Mouse (Mus musculus) v-Abl transformed pro-B cells (cell line): ENCODE results near the gene Kcnmb4.

Experiments
- in situ Hi-C, 2 experiments: fragments of 400-800 bp; cut with MboI; formaldehyde crosslinking; loops; one replicate each; pipeline ENCODE4 v1.15.1; 2025; ENCODE audit not compliant: unreplicated experiment in 2 of 2

Kcnmb4 gene

GRCm38 (mm10) chr10:116473759-116474549 lies at the start of gene Kcnmb4:
Gene Kcnmb4 (minus strand): TSS chr10:116473878.
- in situ Hi-C loops: loop anchor here (10.0 to 25.0 kb wide), 3 partner anchors 201 to 738 kb away; partner anchors contain the start of genes Yeats4 (in 2 of the 2) and Lrrc10 (in 1 of the 2)

DNA sequence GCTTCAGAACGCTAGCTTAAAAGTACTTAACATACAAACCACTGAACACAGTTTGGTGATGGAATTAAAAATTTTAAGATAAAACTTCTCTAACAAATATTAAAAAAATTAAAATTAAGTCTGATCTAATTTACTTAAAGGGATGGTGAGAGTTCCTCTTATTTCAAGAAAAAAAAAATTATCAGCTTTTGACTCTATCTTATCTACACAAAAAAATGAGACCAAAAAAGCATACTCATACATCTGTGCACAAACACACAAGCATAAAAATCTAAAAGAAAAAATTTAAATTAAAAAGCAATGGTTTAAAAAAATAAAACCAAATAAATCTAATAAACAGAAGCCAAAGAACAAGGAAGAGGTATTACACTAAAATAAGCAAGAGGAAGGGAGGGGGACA lies 45.9 kb upstream of the Kcnmb4 start:
- in situ Hi-C loops: no loop called here

DNA sequence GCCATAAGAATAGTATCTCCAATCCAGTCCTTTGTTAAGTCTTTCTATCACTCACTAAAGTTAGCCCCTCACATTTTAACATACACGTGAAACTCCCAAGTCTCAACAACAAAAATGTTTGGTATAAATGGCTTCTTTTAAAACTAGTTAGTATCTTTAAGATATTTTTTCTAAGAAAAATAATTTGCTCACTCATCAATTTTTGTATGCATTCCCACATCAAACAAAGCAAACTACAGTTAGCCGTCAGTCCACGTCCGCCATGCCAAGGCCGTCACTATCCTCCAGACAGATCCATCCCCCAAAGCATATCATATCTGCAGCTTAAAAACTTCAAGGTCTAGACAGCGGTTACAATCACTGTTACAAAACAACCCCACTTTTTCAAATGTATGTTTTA lies 41.9 kb upstream of the Kcnmb4 start:
- in situ Hi-C loops: no loop called here

DNA sequence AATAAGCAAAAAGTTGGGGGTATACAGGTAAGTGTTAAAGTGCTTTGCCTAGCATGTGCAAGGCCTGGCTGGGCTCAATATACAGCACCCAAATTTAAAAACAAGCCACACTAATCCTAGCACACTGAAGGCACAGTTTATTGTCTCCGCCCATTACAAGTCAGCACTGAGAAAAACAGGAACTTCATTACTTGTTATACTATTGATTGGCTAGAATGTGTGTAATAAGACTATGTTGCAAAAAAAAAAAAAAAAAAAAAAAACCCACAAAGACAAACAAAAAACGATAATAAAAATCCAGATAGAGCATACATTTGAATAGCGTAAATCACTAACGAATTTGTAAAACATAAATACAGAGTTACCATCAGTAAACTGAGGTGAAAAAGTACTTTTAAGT lies 41.5 kb upstream of the Kcnmb4 start:
- in situ Hi-C loops: no loop called here

- in situ Hi-C loops: loop anchor here in 1 of 2 experiments (5.0 kb wide), 1 partner anchor 36 kb away; no protein-coding TSS in a partner anchor
Observed at GRCm38 (mm10) chr10:116513254-116513635, 39.6 kb upstream of the Kcnmb4 start.

GRCm38 (mm10) chr10:116512521-116513253 lies 39.0 kb upstream of the Kcnmb4 start:
- in situ Hi-C loops: loop anchor here in 1 of 2 experiments (5.0 kb wide), 1 partner anchor 35 kb away; no protein-coding TSS in a partner anchor

GRCm38 (mm10) chr10:116505303-116506014 lies 31.8 kb upstream of the Kcnmb4 start:
- in situ Hi-C loops: no loop called here

DNA sequence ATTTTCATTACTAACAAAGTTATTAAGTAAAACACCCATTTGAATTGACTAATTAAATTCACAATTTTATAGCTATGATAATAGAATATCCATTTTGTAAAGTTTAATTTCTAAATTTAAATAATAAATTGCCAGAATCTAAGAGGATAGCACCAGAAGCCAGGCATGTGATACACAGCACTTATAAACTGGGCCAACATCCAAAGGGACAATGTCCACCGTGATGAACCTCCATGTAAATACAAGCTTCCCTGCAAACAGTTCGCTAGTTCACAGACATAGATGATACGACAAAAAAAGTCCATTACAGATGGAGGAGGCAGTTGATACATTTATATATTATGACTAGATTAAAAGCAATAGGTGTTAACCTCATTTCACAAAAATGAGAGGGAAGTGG lies 19.1 kb upstream of the Kcnmb4 start:
- in situ Hi-C loops: loop anchor here in 1 of 2 experiments (25.0 kb wide), 1 partner anchor 1105 kb away; the partner anchor contains the start of genes Thap2 and Zfc3h1

GRCm38 (mm10) chr10:116486895-116487747 lies 13.4 kb upstream of the Kcnmb4 start:
- in situ Hi-C loops: loop anchor here (5.0 to 25.0 kb wide), 2 partner anchors 90 to 1100 kb away; partner anchors contain the start of genes Thap2 (in 1 of the 2) and Zfc3h1 (in 1 of the 2)

DNA sequence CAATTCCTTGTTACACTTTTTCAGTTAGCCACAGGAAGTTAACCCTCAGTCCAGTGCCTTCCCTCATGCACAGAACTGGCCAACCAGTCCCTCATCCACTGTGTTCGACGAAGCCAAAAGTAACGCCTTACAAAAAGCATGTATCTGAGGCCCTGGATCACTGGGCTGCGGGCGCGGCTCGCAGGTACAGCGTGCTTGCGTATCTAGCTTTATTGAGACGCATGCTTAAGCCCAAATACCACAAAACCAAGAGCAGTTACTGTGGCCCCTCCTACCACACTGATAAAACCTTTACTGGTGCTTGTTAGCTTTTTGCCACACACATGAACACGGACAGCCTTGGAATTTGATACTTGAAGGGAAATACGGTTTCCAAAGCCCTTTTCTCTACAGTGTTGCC lies 8.2 kb upstream of the Kcnmb4 start:
- in situ Hi-C loops: loop anchor here in 1 of 2 experiments (25.0 kb wide), 1 partner anchor 1095 kb away; the partner anchor contains the start of genes Thap2 and Zfc3h1

GRCm38 (mm10) chr10:116480988-116481387 lies 7.3 kb upstream of the Kcnmb4 start:
- in situ Hi-C loops: loop anchor here in 1 of 2 experiments (25.0 kb wide), 1 partner anchor 1094 kb away; the partner anchor contains the start of genes Thap2 and Zfc3h1

GRCm38 (mm10) chr10:116476559-116476958 lies 2.9 kb upstream of the Kcnmb4 start:
- in situ Hi-C loops: loop anchor here (5.0 to 25.0 kb wide), 3 partner anchors 36 to 1089 kb away; partner anchors contain the start of genes Thap2 (in 1 of the 2) and Zfc3h1 (in 1 of the 2)

- in situ Hi-C loops: loop anchor here (5.0 to 25.0 kb wide), 3 partner anchors 37 to 1088 kb away; partner anchors contain the start of genes Thap2 (in 1 of the 2) and Zfc3h1 (in 1 of the 2)
Observed at GRCm38 (mm10) chr10:116475725-116476124, 2.0 kb upstream of the Kcnmb4 start.

DNA sequence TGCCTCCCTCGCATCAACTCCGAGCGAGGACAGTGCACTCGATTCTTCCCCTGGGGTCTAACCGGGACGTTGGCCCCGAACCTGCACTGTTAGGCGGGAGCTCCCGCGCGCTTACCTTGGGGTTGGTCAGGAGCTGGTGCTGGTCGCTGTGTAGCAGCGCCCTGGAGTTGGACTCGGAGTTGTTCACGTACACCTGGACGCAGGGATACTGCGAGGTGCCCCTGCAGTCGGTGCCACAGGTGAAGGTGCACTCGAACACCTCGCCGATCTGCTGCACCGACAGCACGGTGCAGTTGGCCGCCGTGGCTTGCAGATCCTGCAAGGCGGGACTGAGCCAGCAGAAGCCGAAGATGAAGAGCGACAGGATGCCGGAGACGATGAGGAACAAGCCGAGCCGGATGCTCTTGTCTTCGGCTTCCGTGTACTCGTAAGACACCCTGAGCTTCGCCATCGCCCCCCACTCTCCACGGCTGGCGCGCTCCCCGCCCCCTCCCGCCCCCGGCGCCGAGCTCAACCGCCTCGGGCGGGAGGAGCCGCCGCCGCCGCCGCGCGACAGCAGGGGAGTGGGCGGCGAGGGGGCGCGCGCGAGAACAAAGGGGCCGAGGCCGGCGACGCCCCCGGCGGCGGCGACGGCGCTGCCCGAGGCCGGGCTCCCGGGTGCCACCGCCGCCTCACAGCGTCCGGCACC lies 463 bp downstream of the Kcnmb4 start:
- in situ Hi-C loops: loop anchor here (10.0 to 25.0 kb wide), 3 partner anchors 202 to 739 kb away; partner anchors contain the start of genes Yeats4 (in 2 of the 2) and Lrrc10 (in 1 of the 2)

GRCm38 (mm10) chr10:116472579-116472978 lies 1.1 kb downstream of the Kcnmb4 start:
- in situ Hi-C loops: loop anchor here (10.0 to 25.0 kb wide), 3 partner anchors 202 to 740 kb away; partner anchors contain the start of genes Yeats4 (in 2 of the 2) and Lrrc10 (in 1 of the 2)

DNA sequence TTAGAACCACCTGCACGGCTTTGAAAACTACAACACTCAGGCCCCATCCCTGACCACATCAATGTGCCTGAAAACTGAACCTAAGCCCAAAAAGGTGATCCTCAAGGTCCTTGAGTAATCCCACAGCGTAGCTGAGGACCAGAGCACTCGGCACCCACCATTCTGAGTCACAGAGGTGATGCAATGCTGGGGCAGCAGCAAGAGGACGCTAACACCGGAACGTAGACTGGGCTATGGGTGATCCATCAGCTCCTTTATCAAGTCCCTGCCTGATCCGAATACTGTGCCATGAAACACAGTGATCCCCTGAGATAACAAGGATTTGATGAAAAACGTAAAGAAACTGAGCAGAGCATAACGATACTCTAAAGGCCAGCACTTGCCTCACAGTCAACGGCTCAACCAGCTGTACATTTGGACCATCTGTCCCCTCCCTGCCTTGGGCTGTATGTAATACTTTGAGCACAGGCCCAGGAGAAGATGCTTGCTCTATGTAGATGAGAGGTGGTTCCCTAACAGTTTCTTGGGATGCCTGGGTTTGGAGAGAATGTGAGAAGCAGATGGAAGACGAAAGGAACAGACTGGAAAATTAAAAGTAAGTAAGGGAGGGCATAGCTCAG lies 3.3 kb downstream of the Kcnmb4 start:
- in situ Hi-C loops: loop anchor here (10.0 to 25.0 kb wide), 3 partner anchors 204 to 742 kb away; partner anchors contain the start of genes Yeats4 (in 2 of the 2) and Lrrc10 (in 1 of the 2)

DNA sequence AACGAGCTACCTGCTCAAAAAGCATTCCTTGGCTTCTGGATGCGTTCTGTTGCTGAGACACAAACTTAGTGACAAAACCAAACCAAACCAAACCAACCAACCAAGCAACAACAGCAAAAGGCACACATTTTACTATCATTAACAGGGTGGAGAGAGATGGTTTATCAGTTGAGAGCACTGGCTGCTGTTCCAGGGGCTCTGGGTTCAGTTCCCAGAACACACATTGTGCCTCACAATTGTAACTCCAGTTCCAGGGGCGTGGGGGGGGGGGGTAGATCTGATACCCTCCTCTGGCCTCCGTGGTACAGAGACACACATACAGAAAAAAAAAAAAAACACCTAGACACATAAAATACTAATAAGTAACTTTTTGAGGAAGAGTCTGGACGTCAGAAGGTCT lies 5.6 kb downstream of the Kcnmb4 start:
- in situ Hi-C loops: loop anchor here (25.0 kb wide), 2 partner anchors 569 to 744 kb away; partner anchors contain the start of genes Yeats4 (in 2 of the 2) and Lrrc10 (in 1 of the 2)
